Mouse (Mus musculus): ENCODE results near the gene Sirt2.

Gene Sirt2

GRCm38 (mm10) chr7:28766173-28766879, at the start of gene Sirt2:
Gene Sirt2 (plus strand): TSS chr7:28766735.
- peak; percentile 100 for DNase-seq (ENCODE audit: low spot score)

DNA sequence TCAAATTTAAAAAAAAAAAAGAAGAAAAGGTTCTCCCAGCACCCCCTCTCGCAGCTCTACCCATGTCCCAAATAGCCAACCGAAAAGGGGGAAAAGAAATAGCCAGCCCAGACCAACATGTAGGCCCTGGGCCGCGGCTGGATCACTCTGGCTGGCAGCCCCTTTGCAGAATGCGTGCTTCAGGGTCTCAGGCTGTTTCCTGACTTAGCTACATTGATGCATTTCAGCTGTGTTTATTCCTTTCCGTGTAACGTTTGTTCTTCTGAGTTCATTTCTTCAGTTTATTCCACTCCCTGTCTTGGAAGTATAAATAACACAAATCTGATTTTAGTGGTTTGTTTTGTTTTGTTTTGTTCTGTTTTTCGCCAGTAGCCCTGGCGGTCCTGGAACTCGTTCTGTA, 48.8 kb upstream of the Sirt2 start:
- no peak for DNase-seq (ENCODE audit: low spot score)

- no peak for DNase-seq (ENCODE audit: low spot score)
Measured at GRCm38 (mm10) chr7:28719159-28719558, 47.4 kb upstream of the Sirt2 start.

DNA sequence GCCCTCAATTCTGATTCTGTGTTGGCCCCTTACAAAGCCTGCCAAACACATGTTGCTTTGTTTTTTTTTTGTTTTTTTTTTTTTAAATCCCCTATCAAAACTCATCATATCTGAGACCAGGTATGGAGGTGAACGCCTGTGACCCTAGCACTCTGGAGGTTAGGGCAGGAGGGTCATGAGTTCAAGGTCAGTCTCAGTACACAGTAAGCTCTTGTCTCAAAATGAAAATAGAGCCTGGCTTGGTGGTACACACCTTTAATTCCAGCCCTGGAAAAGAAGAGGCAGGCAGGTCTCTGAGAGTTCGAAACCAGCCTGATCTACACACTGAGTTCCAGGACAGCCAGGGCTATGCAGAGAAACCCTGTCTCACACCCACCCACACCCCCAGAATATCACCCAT, 46.9 kb upstream of the Sirt2 start:
- no peak for DNase-seq (ENCODE audit: low spot score)

- no peak for DNase-seq (ENCODE audit: low spot score)
Measured at GRCm38 (mm10) chr7:28720753-28721537, 45.6 kb upstream of the Sirt2 start.

- no peak for DNase-seq (ENCODE audit: low spot score)
Measured at GRCm38 (mm10) chr7:28722079-28722478, 44.5 kb upstream of the Sirt2 start.

- no peak for DNase-seq (ENCODE audit: low spot score)
Measured at GRCm38 (mm10) chr7:28724613-28725012, 41.9 kb upstream of the Sirt2 start.

- DNase-seq (ENCODE audit: low spot score), result peak; percentile 72
Measured at GRCm38 (mm10) chr7:28726600-28726999, 39.9 kb upstream of the Sirt2 start.

DNA sequence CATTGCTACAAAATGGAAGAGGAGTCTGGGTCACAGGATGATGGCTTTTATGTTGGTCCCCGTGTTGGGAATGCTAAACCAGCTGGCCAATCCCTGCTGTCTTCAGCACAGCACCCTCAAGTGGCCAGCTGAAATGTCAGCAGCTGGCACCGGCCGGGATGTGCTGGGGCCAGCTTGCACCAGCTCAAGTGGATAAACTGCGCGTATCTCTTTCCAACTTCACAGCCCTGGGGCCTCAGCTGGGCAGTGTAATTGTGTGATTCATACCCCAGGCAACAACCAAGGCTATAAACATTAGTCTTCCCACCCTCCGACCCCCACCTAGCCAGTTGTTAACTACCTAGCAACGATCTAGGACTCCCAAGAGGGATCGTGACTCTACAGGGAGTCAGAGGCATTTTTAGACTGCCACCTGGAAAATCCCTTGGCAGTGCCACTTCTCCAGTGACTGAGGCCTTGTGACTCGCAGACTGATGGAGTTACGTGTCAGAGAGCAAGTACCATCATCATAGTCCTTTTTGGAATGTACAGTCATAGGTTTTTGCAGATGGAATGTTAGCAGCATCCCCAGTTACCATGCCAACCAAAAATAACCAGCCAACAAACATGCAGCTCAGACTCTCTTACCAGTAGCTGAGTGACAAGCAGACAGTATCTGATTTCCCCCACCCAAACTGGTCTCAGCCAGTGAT, 38.7 kb upstream of the Sirt2 start:
- no peak for DNase-seq (ENCODE audit: low spot score)

DNA sequence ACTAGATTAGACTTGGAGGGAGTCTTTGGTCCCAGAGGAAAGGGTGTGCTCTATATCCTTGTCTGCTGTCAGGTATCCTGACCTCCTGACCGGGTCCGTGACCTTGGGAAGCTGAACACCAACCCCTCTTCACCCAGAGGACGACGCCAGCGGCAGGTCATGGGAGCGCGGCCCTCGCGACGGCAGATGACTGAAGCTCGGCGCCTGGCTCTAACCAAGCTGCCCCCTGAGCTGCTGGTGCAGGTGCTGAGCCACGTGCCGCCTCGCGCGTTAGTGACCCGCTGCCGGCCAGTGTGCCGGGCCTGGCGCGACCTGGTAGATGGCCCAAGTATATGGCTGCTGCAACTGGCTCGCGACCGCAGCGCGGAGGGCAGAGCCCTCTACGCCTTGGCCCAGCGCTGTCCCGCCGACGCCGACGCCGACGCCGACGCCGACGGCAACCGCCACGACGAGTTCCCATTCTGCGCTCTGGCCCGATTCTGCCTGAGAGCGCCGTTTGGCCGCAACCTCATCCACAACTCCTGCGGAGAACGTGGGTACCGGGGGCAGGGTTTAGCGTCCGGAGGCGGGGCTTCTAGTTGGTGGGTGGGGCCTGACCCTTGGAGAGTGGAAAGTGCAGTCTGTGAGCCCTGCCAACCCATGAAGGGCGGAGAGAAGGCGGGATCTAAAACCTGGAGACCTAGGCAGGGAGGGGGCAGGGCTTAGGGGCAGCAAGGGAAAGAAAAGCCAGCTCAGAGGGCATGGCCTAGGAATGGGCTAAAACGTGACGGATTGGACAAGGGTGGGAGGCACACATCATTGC, 34.0 kb upstream of the Sirt2 start:
- DNase-seq (ENCODE audit: low spot score), result peak; percentile 90

- DNase-seq (ENCODE audit: low spot score), result no peak
Measured at GRCm38 (mm10) chr7:28733211-28733610, 33.3 kb upstream of the Sirt2 start.

DNA sequence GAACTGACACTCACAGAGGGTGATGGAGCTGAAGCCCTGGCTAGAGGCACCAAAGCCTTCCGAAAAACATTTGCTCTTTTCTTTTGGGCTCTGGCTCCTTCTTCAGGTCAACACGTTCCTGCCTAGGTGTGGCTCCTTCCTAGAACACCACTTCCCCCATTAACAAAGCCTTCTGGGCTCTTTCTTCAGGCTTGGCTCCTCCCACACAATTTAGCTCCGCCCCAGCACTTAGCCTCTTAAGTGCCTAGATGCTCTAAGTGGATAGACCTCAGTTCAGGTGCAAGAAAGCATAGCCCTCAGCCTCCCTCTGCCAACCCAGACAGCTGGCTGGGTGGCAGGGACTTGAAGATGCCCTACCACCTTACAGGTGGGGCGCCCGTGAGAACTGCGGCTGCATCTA, 30.8 kb upstream of the Sirt2 start:
- peak; percentile 46 for DNase-seq (ENCODE audit: low spot score)

GRCm38 (mm10) chr7:28739829-28740228, 26.7 kb upstream of the Sirt2 start:
- DNase-seq (ENCODE audit: low spot score), result no peak

DNA sequence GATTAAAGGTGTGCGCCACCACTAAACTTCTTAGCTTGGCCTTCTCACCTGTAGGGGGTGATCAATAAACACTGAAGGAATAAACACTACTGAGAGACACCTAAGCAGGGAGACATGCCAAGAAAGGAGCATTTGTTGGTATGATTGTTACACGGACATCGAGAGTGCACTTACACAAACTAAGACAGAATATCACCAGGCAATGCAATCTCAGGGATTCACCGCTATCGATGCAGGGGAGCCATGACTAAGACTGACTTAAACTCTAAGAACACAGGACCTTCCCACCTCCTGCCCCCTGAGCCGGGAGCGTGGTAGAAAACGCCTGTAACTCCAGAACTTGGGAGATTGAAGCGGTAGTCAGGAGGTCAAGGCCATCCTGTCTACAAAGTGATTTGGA, 25.6 kb upstream of the Sirt2 start:
- DNase-seq (ENCODE audit: low spot score), result no peak

DNA sequence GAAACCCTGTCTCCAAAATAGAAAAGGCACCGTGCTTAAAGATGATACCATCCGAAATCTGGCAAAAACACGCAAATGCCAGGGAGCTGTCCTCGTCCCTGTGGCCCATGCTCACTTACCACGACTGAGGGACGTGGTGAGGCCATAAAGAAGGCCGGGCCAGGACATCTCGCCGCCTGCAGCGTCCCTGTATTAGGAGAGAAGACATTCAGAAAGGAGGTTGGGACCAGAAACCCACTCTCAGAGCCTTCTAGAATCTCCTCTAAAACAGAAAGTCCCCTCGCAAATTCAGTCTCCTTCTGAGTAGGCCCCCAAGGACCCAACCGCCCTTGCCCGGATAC, 25.2 kb upstream of the Sirt2 start:
- DNase-seq (ENCODE audit: low spot score), result no peak

GRCm38 (mm10) chr7:28741709-28742438, 24.7 kb upstream of the Sirt2 start, which contains the start of the genes Mrps12 and Sars2:
Gene Mrps12 (minus strand): TSS chr7:28741820.
Gene Sars2 (plus strand): TSS chr7:28741992.
- DNase-seq (ENCODE audit: low spot score), result peak; percentile 98

DNA sequence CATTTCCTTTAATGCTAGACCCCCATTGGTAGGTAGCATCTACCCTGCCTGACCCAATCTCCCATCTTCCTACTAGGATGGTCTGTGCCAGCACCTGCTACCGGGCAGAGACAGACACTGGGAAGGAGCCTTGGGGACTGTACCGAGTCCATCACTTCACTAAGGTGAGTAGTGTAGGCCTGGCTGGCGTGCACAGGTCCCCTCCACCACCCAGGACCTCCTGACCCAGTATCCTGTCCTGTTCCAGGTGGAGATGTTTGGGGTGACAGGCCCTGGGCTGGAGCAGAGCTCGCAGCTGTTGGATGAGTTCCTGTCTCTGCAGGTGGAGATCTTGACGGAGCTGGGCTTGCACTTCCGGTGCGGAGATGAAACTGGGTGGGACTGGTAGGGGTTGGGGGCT, 16.6 kb upstream of the Sirt2 start:
- DNase-seq (ENCODE audit: low spot score), result no peak

GRCm38 (mm10) chr7:28756079-28756478, 10.5 kb upstream of the Sirt2 start, which contains the start of gene Ccer2:
Gene Ccer2 (plus strand): TSS chr7:28756174.
- no peak for DNase-seq (ENCODE audit: low spot score)

GRCm38 (mm10) chr7:28758623-28759022, 7.9 kb upstream of the Sirt2 start:
- no peak for DNase-seq (ENCODE audit: low spot score)

DNA sequence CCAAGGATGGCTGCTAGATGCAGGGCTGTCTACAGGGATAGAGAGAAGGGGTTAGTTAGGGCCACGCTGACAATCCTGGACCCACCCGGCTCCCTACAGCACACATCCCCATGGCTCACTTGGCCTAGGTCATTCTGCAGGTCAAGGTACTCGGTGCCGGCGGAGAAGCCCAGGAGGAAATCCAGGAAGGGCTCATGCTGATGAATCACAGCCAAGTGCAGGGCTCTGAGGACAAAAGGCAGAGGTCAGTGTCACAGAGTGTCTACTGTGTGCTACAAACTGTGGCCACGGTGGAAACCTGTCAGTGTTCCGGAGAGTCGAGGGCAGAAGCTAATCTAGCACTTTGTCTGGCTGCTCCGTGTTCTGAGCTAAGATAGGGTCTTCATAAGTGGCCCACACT, 4.6 kb upstream of the Sirt2 start:
- no peak for DNase-seq (ENCODE audit: low spot score)

DNA sequence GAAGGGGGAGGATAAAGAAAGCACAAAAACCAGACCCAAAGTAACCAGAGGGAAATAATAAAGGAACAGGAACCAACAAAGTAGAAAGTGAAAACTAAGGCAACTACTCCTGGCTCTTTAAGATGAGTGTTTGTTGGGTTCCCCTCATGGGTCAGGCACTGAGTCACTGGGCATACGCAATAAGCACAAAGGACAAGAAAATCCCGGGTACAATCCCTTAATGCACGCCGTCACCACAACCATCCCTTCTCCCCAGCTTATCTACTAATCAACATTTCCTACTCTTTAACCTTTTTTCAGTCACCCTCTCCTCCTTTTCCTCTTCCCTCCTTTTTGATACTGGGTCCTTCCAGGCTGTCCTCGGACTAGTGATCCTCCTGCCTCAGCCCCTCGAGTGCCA, 1.3 kb upstream of the Sirt2 start:
- DNase-seq (ENCODE audit: low spot score), result no peak

Data from lung, postnatal 25 days (tissue).